Mouse (Mus musculus) left cerebral cortex, postnatal 4 days (tissue): ENCODE results near the gene Tnfrsf18. TPM values are rescaled to one million over a fixed set of nuclear protein-coding genes. Genes with fewer than 3 reads are reported as not detected.

ENCODE experiments used
- DNase-seq: peaks from one replicate; pipeline ENCODE4 v3.0.0-alpha.2; 2022
- intact Hi-C: fragments of 180-260 bp; cut with DNase I; formaldehyde crosslinking; loops from one replicate; pipeline ENCODE4 v1.15.1; 2025
- total RNA-seq, 2 experiments: library from RNA; stranded (reverse); gene quantifications; 2 replicates each; pipeline ENCODE4 v1.2.3; 2021

Tnfrsf18 gene
- total RNA-seq: not detected

DNA sequence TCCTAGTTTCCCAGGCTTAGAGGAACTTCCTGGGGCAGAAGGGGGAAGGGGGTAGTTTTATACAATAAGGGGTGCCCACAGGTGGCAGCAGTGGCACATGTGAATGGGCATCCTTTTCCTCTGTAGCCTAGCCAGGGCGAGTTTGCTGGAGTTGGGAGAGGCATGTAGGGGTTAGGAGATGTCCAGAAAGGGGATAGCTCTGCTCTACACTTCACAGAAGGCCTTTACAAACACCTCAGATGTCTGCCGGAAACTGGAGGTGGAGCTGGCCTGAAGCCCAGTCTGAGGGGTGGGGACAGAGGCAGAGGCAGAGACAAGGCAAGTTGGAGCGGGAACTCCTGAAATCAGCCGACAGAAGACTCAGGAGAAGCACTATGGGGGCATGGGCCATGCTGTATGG lies at the start of gene Tnfrsf18:
Gene Tnfrsf18, plus strand, starts transcription at position 152 of the 400 bp plus-strand sequence.
- intact Hi-C loops: no loop called here
- no peak for DNase-seq

- intact Hi-C loops: no loop called here
Measured at GRCm38 (mm10) chr4:155981436-155982082, 44.4 kb upstream of the Tnfrsf18 start.

GRCm38 (mm10) chr4:155983788-155984187 lies 42.2 kb upstream of the Tnfrsf18 start:
- DNase-seq: no peak
- intact Hi-C loops: no loop called here

More at GRCm38 (mm10) chr4:155981436-155982082, 44.4 kb upstream of the Tnfrsf18 start:
- no peak for DNase-seq

DNA sequence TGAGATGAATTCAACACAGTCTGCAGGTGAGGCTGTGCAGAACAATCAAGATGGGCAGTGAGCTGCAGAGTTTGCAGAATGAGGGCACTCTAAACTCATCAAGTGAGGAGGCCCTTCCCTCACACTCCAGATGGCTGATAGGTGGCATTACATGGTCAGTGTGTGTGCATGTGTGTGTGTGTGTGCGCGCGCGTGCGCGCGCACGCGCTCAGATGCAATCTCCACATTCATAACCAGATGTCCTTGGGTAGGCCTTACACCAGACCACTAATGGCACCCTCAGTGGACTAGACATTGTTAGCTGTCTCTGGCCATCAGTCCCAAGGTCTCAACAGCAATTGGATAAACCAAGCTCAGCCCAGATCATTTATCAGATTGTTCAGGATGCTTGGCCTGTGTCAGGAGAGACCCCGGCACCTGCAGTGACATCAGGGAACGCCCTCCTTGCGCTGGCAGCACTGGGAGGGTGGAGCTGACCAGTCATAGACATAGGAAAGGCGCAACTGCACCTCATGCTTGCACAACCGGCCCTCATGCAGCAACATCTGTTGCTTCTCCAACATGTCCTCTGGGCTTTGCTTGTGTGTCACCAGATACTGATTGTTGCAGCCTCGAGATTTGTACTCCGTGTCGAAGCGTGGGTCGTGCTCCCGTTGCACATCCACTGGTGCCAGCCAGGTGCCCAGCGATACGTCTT lies 34.6 kb upstream of the Tnfrsf18 start:
- DNase-seq: no peak
- intact Hi-C loops: no loop called here

- intact Hi-C loops: no loop called here
- DNase-seq: no peak
Measured at GRCm38 (mm10) chr4:155991908-155992230, 34.1 kb upstream of the Tnfrsf18 start.

DNA sequence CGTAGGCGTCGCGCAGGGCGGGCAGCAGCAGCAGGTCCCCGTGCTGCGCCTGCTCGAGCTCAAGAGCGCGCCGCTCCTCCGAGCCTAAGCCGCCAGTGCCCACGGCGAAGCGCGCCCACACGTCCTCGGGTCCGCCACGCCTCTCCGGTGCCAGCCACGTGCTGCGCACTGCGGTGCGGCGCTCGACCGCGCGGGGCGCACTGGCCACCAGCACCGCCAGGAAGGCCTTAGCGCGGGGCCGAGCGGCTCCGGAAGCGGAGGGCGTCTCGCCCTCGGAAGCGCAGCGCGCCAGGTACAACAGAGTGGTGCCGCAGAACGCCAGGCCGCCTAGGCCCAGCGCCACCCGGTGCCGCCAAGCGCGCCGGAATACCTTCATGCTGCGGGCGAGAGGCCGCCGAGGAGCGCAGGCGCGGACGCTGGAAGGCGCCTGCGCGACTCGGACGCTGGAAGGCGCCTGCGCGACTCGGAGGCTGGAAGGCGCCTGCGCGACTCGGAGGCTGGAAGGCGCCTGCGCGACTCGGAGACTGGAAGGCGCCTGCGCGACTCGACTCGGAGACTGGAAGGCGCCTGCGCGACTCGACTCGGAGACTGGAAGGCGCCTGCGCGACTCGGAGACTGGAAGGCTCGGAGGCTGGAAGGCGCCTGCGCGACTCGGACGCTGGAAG lies 33.6 kb upstream of the Tnfrsf18 start, which contains the start of the genes B3galt6 and Sdf4:
Gene B3galt6, minus strand, starts transcription at position 409 of the 665 bp plus-strand sequence.
Gene Sdf4, plus strand, starts transcription at position 632 of the 665 bp plus-strand sequence.
- intact Hi-C loops: no loop called here
- peak; percentile 85 for DNase-seq

DNA sequence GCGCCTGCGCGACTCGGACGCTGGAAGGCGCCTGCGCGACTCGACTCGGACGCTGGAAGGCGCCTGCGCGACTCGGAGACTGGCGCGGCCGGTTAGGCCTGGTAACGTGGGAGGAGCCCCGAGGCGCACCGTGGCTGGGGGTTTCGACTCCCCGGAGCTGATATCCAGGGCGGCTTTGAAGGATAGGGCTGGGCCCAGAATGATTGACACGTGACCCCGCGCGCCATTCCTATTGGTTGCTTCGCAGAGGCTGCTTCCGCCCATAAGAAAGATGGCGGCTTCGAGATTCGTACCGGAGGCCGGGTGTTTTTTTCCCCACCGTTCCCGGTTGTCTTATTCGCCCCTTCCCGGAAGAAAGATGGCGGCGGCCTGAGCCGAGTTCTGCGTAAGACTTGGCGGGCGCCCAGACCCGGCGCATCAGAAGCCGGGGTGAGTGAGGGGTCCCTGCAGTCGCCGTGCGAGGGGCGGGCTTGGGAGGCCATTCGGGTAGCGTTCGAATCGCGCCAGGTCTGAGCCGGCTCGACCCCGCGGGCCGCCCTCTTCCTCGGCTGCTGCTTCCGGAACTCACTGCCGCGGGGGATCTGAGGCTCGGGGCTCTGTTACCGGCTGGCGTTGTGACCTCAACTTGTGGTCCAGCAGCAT lies 32.9 kb upstream of the Tnfrsf18 start:
- intact Hi-C loops: no loop called here
- peak; percentile 95 for DNase-seq

- no peak for DNase-seq
- intact Hi-C loops: no loop called here
Measured at GRCm38 (mm10) chr4:155993606-155994005, 32.4 kb upstream of the Tnfrsf18 start.

DNA sequence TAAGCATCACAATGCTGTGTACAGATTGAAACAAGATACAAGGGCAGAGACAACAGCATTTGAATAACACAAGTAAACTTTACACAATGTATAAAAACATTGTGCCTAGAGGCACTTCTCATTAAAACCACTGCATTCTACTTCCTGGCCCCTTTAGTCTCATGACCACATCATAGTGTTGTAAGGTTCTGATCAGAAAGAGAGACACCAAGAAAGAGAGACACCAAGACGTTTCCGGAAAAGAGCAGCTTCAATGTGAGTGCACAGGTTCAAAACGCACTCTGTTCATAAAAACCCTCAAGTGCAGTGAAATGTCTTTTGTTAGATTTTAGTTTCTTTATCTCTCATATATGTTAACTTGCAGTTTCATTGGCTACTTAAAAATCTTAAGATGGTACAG lies 21.9 kb upstream of the Tnfrsf18 start:
- no peak for DNase-seq
- intact Hi-C loops: no loop called here

- DNase-seq: no peak
Measured at GRCm38 (mm10) chr4:156008369-156008768, 17.6 kb upstream of the Tnfrsf18 start.

DNA sequence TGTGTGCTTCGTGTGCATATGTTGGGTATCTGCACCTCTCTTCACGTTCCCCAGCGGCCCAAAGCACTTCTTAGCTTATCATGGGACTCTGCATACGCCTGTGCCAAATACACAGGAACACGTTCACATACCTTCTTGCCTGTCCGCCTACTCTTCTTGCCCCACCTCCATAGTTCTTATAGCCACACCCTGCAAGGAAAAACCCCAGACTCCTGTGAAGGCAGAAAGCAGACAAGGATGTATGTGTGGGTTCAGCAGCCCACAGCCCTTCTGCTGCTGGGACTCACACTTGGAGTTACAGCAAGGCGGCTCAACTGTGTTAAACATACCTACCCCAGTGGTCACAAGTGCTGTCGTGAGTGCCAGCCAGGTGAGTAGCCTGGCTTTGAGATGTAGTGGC lies 12.3 kb upstream of the Tnfrsf18 start, which contains the start of gene Tnfrsf4:
Gene Tnfrsf4, plus strand, starts transcription at position 207 of the 400 bp plus-strand sequence.
- intact Hi-C loops: no loop called here
- DNase-seq: no peak

More at GRCm38 (mm10) chr4:156008369-156008768, 17.6 kb upstream of the Tnfrsf18 start:
- intact Hi-C loops: no loop called here

DNA sequence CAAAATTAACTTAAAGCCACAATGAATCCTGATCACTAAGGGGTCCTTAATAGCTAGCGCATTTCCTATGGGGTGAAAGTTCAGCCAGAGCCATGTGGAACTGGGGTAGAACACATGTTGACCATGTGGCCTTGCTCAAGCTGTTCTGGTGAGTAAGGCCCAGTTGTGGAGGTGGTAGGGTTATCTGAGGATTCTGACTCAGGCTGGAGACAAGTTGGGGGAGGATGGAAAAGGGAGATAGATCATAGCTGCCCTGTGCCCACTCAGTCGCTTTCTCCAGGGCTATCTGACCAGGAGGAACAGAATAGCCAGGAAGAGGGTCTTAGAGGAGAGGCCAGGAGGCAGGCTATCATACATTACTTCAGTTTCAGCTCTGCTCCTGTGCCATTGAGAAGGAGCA lies 11.5 kb upstream of the Tnfrsf18 start:
- no peak for DNase-seq
- intact Hi-C loops: no loop called here

DNA sequence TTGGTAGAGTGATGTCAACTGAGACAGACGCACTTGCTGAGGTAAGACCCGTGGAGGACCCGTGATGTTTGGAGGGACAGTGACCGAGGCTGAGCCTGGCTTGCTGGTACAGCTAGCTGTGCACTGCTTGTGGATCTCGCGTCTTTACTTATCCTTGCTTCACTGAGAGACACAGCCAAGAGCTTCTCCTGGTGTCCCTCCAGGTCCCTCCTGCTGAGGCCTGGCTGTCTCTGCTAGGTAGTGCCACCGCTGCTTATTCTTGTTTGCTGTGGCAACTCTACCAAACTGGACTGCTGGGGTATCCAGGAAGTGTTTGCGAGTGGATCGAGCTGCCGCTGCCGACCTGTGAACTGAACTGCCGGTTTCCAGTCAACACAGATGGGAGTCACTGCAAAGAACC lies 6.2 kb upstream of the Tnfrsf18 start:
- intact Hi-C loops: no loop called here
- DNase-seq: peak; percentile 38

GRCm38 (mm10) chr4:156021381-156021780 lies 4.6 kb upstream of the Tnfrsf18 start:
- intact Hi-C loops: no loop called here
- no peak for DNase-seq

DNA sequence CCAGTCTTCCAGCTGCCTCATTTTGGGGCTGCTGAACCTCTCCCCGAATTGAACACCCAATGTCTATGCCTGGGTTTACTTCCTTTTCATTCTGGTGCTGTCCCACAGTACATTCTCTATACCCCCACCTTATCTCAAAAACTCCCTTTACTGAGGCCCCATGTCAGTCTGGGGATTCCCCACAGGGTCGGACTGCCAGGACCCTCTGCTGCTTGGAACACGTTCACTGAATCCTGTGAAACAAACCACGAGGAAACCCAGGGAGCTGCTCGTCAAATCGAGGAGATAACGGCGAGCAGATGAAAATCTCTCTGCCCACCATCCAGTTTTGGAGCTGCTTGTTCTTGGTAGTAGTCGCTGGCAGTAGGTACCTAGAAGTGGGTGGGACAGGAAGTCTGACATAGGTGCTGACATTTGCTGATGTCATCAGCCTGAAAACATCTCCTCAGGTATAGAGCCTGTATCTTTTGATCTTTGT lies 4.0 kb upstream of the Tnfrsf18 start:
- intact Hi-C loops: no loop called here

DNA sequence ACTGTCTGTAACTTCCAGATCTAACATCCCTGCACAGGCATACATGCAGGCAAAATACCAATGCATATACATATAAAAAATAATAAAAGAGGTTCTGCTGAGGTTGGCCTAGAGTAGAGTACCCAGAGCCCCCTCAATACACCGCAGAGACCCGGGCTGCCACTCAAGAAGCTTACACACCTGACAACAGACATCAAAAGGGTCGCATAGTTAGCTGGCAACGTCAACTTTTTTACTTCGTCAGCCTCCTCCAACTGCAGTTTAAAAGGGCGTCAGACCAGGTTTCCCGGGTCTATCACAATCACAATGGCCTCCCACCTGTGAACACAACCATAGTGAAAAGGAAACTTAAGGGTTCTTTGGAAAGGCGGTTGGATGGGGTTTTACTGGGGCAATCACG lies 2.4 kb upstream of the Tnfrsf18 start:
- intact Hi-C loops: no loop called here
- no peak for DNase-seq

More for the DNA sequence above, 4.0 kb upstream of the Tnfrsf18 start:
- DNase-seq: no peak

GRCm38 (mm10) chr4:156024184-156024583 lies 1.8 kb upstream of the Tnfrsf18 start:
- no peak for DNase-seq
- intact Hi-C loops: no loop called here

GRCm38 (mm10) chr4:156028580-156028979 lies 2.6 kb downstream of the Tnfrsf18 start:
- intact Hi-C loops: no loop called here
- no peak for DNase-seq

- intact Hi-C loops: no loop called here
- no peak for DNase-seq
Measured at GRCm38 (mm10) chr4:156030651-156031118, 4.7 kb downstream of the Tnfrsf18 start.

DNA sequence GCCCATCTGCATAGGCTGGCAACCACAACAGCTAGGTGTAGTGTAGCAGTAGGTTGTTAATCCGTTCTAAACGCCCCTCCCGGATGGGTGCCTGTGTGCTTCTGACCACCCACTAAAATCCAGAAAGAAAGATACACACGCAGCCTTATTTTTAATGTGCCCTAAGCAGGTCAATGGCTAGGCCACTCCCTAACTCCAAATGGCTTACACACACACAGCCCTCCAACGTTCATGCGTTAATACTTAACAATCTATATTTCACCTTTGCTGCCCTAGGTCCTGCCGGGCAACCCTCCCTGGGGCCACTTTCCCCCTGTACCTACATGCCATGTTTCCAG lies 5.3 kb downstream of the Tnfrsf18 start:
- intact Hi-C loops: no loop called here
- no peak for DNase-seq
